Mouse (Mus musculus): ENCODE data around the gene Rab43.

- TF ChIP-seq CTCF (IDR thresholded peaks at IDR 0.05; ENCODE audit: low read depth): no peak
- no peak for TF ChIP-seq EP300 (IDR thresholded peaks at IDR 0.05; ENCODE audit: low read depth)
Observed at GRCm38 (mm10) chr6:87778294-87779173, 33.4 kb downstream of the Rab43 start.
